Mouse (Mus musculus): ENCODE data around the gene Ahrr. TPM values are rescaled to one million over a fixed set of nuclear protein-coding genes. Genes with fewer than 3 reads are reported as not detected.
A peak's percentile ranks its signal among the peaks of the same experiment; 100 is the strongest.

The Ahrr gene
- polyA plus RNA-seq, 1 experiment from 2014 or later, result 0.87 TPM

GRCm38 (mm10) chr13:74300925-74301606 is 8.9 kb upstream of the Ahrr start:
- Histone ChIP-seq H3K27me3 (no peaks in the 10 kb centered on the region), H3K27ac (replicated peaks) (no peak overlapping the region), H3K9ac (replicated peaks) (no peak overlapping the region), H3K36me3 (peaks cover 39% of the 10 kb centered on the region), H3K4me3 (no peak overlapping the region), H3K9me3 (no peaks in the 10 kb centered on the region), H3K4me1 (no peaks in the 10 kb centered on the region), H3K4me2 (replicated peaks) (no peak overlapping the region)
- 42% methylated on average over 4 of the region's 4 CpGs for WGBS
- ATAC-seq (replicated peaks), result peak; percentile 90

- Histone ChIP-seq H3K4me1 (peaks cover 5% of the 10 kb centered on the region; the same call in 1 of the 2 replicates), H3K27ac (replicated peaks) (no peak overlapping the region), H3K36me3 (no peaks in the 10 kb centered on the region), H3K27me3 (peaks cover 10% of the 10 kb centered on the region; the same call in 1 of the 2 replicates), H3K4me3 (no peak overlapping the region), H3K9ac (replicated peaks) (no peak overlapping the region), H3K4me2 (replicated peaks) (no peak overlapping the region), H3K9me3 (no peaks in the 10 kb centered on the region)
- 83% methylated on average over 7 of the region's 7 CpGs for WGBS
- ATAC-seq (replicated peaks), result no peak
Observed at GRCm38 (mm10) chr13:74296376-74296775, 4.2 kb upstream of the Ahrr start.

GRCm38 (mm10) chr13:74289646-74290045 is 2.5 kb downstream of the Ahrr start:
- Histone ChIP-seq H3K36me3 (no peaks in the 10 kb centered on the region), H3K9ac (replicated peaks) (no peak overlapping the region), H3K9me3 (no peaks in the 10 kb centered on the region), H3K27me3 (peaks cover 12% of the 10 kb centered on the region; the same call in 1 of the 2 replicates), H3K4me2 (replicated peaks) (no peak overlapping the region), H3K4me1 (peaks cover 5% of the 10 kb centered on the region; the same call in 1 of the 2 replicates), H3K27ac (replicated peaks) (no peak overlapping the region), H3K4me3 (no peak overlapping the region)
- 90% methylated on average over 5 of the region's 5 CpGs for WGBS
- ATAC-seq (replicated peaks), result no peak

- Histone ChIP-seq H3K9ac (replicated peaks) (no peak overlapping the region), H3K4me1 (no peaks in the 10 kb centered on the region), H3K4me2 (replicated peaks) (no peak overlapping the region), H3K27me3 (no peaks in the 10 kb centered on the region), H3K27ac (replicated peaks) (no peak overlapping the region), H3K4me3 (no peak overlapping the region), H3K36me3 (no peaks in the 10 kb centered on the region), H3K9me3 (no peaks in the 10 kb centered on the region)
- no peak for ATAC-seq (replicated peaks)
- 56% methylated on average over 2 of the region's 2 CpGs for WGBS
Observed at GRCm38 (mm10) chr13:74282299-74282698, 9.8 kb downstream of the Ahrr start.

- Histone ChIP-seq H3K36me3 (no peaks in the 10 kb centered on the region), H3K27me3 (no peaks in the 10 kb centered on the region), H3K9ac (replicated peaks) (no peak overlapping the region), H3K4me2 (replicated peaks) (no peak overlapping the region), H3K4me1 (no peaks in the 10 kb centered on the region), H3K9me3 (no peaks in the 10 kb centered on the region), H3K4me3 (no peak overlapping the region), H3K27ac (replicated peaks) (no peak overlapping the region)
- WGBS, result 78% methylated on average over 4 of the region's 4 CpGs
- no peak for ATAC-seq (replicated peaks)
Observed at GRCm38 (mm10) chr13:74275726-74276125, 16.4 kb downstream of the Ahrr start.

- Histone ChIP-seq H3K4me2 (replicated peaks) (peak overlapping the region; percentile 90), H3K9ac (replicated peaks) (peak overlapping the region; percentile 76), H3K27ac (replicated peaks) (no peak overlapping the region), H3K36me3 (no peaks in the 10 kb centered on the region), H3K4me1 (peaks cover 6% of the 10 kb centered on the region), H3K27me3 (no peaks in the 10 kb centered on the region), H3K4me3 (peak overlapping the region; percentile 62), H3K9me3 (no peaks in the 10 kb centered on the region)
- ATAC-seq (replicated peaks), result peak; percentile 96
- 4% methylated on average over 10 of the region's 10 CpGs for WGBS
Observed at GRCm38 (mm10) chr13:74260231-74260992, 31.7 kb downstream of the Ahrr start.

GRCm38 (mm10) chr13:74259460-74260230 is 32.5 kb downstream of the Ahrr start:
- H3K27ac ChIP-seq (replicated peaks), result no peak overlapping the region
- WGBS, result 4% methylated on average over 35 of the region's 35 CpGs
- H3K36me3 ChIP-seq, result no peaks in the 10 kb centered on the region
- H3K9ac ChIP-seq (replicated peaks), result peak overlapping the region; percentile 76
- no peaks in the 10 kb centered on the region for H3K27me3 ChIP-seq
- H3K9me3 ChIP-seq, result no peaks in the 10 kb centered on the region
- peak overlapping the region; percentile 62 for H3K4me3 ChIP-seq
- H3K4me1 ChIP-seq, result peaks cover 6% of the 10 kb centered on the region
- peak; percentile 89 for ATAC-seq (replicated peaks)
- peak overlapping the region; percentile 90 for H3K4me2 ChIP-seq (replicated peaks)

- ATAC-seq (replicated peaks), result no peak
- Histone ChIP-seq H3K9me3 (no peaks in the 10 kb centered on the region), H3K27me3 (no peaks in the 10 kb centered on the region), H3K9ac (replicated peaks) (no peak overlapping the region), H3K4me2 (replicated peaks) (no peak overlapping the region), H3K4me1 (peaks cover 11% of the 10 kb centered on the region), H3K27ac (replicated peaks) (no peak overlapping the region), H3K36me3 (no peaks in the 10 kb centered on the region), H3K4me3 (no peak overlapping the region)
Observed at GRCm38 (mm10) chr13:74246494-74246893, 45.6 kb downstream of the Ahrr start.

GRCm38 (mm10) chr13:74245899-74246231 is 46.3 kb downstream of the Ahrr start:
- Histone ChIP-seq H3K36me3 (no peaks in the 10 kb centered on the region), H3K27ac (replicated peaks) (0 out of 2 replicates have a peak overlapping the region, but pooled peaks have one; percentile 8), H3K4me2 (replicated peaks) (peak overlapping the region; percentile 33), H3K9me3 (no peaks in the 10 kb centered on the region), H3K4me1 (peaks cover 11% of the 10 kb centered on the region), H3K4me3 (no peak overlapping the region), H3K9ac (replicated peaks) (no peak overlapping the region), H3K27me3 (no peaks in the 10 kb centered on the region)
- peak; percentile 72 for ATAC-seq (replicated peaks)
- 54% methylated on average over 4 of the region's 4 CpGs for whole genome bisulfite sequencing

- H3K4me2 ChIP-seq (replicated peaks), result peak overlapping the region; percentile 33
- peak; percentile 98 for ATAC-seq (replicated peaks)
- 0 out of 2 replicates have a peak overlapping the region, but pooled peaks have one; percentile 8 for H3K27ac ChIP-seq (replicated peaks)
- peaks cover 11% of the 10 kb centered on the region for H3K4me1 ChIP-seq
- H3K9me3 ChIP-seq, result no peaks in the 10 kb centered on the region
- WGBS, result 22% methylated on average over 17 of the region's 17 CpGs
- no peaks in the 10 kb centered on the region for H3K36me3 ChIP-seq
- no peaks in the 10 kb centered on the region for H3K27me3 ChIP-seq
- no peak overlapping the region for H3K4me3 ChIP-seq
- no peak overlapping the region for H3K9ac ChIP-seq (replicated peaks)
Observed at GRCm38 (mm10) chr13:74245214-74245898, 46.8 kb downstream of the Ahrr start.

GRCm38 (mm10) chr13:74237574-74237973 is 54.6 kb downstream of the Ahrr start:
- Histone ChIP-seq H3K27ac (replicated peaks) (no peak overlapping the region), H3K9me3 (no peaks in the 10 kb centered on the region), H3K27me3 (no peaks in the 10 kb centered on the region), H3K9ac (replicated peaks) (no peak overlapping the region), H3K4me3 (no peak overlapping the region), H3K4me1 (no peaks in the 10 kb centered on the region), H3K4me2 (replicated peaks) (no peak overlapping the region), H3K36me3 (no peaks in the 10 kb centered on the region)
- 82% methylated on average over 7 of the region's 7 CpGs for WGBS
- ATAC-seq (replicated peaks), result no peak
